Mouse (Mus musculus) heart, adult 2 months (tissue): ENCODE measurements around the gene Nfe2l2.

Experiments
- CTCF ChIP-seq: fragments of 200-600 bp; IDR thresholded peaks from 2 replicates; pipeline ENCODE4 v1.8.1; 2022; ENCODE audit warnings: antibody characterized with exemption, mild to moderate bottlenecking, moderate library complexity
- EP300 ChIP-seq: fragments of 200-500 bp; IDR thresholded peaks from 2 replicates; pipeline ENCODE4 v1.6.1; 2011; ENCODE audit warnings: low read depth, low read length, control low read depth; ENCODE audit not compliant: insufficient read depth

DNA sequence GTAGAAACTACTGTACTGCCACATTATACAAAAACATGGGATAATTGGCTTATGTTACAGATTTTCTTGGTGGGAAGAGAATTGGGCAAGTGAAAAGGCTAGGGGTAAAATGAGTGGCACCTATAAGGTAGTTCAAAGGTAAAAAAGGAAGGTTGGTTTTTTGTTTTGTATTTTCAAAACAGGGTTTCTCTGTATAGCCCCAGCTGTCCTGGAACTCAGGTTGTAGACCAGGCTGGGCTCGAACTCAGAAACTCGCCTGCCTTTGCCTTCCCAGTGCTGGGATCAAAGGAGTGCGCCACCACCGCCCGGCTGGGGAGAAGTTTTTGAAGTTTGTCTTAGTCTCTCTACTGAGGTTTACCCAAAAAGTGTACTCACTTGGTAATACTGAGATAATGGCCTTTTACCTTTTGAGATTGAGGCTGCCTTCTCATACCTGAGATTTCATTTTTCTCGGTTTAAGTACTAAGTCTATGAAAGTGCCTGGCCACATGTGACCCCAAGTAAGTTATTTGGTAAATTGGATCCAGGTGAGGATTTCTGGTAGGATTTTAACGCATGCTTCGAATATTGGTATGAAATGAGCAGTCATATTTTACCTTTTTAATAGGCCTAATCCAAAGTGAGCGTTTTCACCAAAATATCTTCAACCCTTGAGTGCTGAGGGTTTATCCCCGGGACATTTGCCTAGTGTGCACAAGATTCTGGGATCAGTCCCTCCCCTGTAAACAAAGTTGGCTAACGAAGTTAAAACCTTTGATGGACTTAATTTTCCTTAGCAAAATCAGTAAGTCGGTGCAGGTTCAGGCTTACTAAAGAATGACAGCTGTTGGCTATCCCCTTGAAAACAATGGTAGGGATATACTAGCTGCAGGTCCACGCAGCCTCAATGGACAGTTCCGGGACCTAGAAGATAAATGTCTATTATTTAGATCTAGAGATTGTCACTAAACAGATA is 34.7 kb downstream of the Nfe2l2 start:
- no peak for TF ChIP-seq CTCF
- no peak for TF ChIP-seq EP300
